Mouse (Mus musculus) thymus, postnatal 36 days (tissue): ENCODE data around the gene Pcif1.
"Not testable (repeated sequence)": the region's sequence is repeated elsewhere in the genome, so short reads cannot be mapped to it uniquely, and the experiment has no call there.

Experiments
- DNase-seq, 2 experiments: peaks; one replicate each; pipeline ENCODE4 v3.0.0; 2022; ENCODE audit warnings: mixed read lengths in 2 of 2

Pcif1 gene

DNA sequence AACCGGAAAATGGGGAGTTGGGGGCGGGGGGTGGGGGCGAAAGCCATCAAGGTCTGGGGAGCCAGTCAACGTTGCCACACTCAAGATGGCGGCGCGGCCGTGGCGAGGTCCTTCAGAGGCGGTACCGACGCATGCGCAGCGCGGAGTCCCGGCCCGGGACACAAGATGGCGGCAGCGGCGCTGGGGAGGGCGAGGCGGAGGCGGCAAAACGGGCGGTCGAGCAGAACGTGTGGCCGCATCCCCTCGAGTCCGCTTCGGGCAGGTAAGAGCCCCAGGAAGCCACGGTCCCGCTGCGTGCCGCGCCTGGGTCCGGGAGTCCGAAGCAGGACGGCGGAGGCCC, at the start of gene Pcif1:
TSS of gene Pcif1 (plus strand) at position 77 of the 340 bp plus-strand sequence.
- peak; percentile 93 to 96 for DNase-seq

- no peak for DNase-seq
Observed at GRCm38 (mm10) chr2:164831029-164831428, 48.1 kb upstream of the Pcif1 start.

DNA sequence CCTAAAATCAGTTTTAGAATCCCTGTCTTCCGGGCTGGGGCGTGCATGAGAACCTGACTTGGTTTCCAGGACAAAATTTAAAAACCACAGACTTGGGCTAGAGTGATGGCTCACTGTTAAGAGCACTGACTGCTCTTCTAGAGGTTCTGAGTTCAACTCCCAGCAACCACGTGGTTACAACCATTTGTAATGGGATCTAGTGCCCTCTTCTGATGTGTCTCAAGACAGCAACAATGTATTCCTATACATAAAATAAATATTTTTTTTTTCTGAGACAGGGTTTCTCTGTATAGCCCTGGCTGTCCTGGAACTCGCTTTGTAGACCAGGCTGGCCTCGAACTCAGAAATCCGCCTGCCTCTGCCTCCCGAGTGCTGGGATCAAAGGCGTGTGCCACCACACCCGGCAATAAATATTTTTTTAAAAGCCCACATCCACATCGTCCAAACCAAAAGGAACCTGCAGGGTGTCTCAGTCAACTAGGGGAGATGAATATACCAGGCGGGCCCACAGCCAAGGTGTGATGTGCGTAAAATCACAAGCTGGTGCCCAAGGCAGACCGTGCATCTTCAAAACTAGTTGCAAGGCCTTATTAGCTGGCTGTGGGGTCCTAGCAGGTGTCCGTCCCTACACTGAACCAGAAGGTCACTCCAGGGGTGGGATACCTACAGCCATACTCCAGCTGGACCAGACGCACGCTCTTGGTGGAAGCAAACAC, 46.9 kb upstream of the Pcif1 start:
- no peak for DNase-seq

DNA sequence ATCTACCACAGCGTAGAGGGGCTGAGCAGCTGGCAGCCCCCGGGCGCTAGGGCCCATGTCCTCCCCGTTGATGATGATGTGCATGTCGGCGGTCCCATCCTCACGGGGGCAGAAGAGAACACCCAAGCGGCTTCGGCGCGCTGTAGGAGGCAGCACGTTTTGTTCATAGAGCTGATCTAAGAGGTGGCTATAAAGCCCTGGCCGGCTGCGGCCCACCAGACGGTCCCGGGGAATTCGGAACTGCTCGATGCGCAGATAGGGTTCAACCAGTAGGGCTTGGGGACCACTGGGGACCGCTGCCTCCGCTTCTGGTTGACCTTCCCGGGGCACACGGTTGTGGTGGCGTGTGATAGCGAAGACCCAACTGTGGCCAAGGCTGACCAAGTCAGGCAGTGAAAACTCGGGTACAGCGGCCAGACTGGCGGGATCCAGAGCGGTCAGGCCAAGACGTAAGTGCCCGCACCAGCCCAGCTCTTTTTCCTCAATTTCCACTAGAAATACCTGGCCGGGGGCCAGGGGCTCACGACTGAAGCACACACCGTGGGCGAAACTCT, 46.3 kb upstream of the Pcif1 start, which contains the start of gene Ctsa:
TSS of gene Ctsa (plus strand) at position 126 of the 554 bp plus-strand sequence.
- peak; percentile 82 for DNase-seq

DNA sequence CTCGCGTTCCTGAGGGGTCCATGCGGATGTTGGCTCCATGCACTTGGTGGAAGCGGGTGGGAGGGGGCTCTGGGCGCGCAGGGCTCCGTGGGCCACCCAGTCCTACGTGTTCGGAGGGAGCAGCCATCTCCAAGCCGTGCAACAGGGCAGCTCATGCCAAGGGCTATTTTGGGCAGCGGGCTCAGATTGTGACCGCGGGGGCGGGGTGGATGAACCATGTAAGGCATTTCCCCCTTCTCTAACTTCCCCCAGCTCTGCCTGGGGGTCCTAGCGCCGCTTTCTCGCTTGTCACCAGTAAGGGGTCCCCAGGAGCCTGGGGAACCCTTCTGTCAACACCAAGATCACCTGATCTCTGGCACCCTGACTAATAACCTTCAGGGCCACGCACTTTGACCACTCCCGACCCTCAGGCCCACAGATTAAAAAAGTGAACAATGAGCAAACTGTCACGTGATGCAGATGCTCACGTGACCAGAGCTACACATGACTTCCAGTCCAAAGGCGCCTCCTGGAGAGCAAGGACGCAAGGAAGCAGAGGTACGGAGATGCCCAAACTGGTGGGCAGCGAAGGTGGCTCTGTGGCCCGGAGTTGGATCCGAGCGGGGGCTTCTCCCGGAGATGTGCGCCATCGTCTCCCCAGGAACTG, 45.7 kb upstream of the Pcif1 start, which contains the start of gene Neurl2:
TSS of gene Neurl2 (minus strand) at position 143 of the 646 bp plus-strand sequence.
- DNase-seq, result peak; percentile 84 to 86

DNA sequence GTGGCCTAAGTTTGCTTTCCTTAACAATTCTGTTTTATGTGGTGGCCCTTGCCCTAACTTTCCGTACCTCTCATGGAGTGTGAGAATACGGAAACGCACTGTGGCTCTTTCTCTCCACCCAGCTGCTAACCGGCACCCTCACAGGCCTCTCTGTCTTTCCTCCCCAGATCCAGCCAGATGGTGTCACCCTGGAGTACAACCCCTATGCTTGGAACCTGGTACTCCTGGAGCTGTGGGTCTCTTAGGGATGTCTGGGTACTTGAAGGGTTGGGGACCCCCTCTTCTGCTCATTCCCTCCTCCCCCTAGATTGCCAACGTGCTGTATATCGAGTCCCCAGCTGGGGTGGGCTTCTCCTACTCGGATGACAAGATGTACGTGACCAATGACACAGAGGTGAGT, 44.6 kb upstream of the Pcif1 start:
- peak; percentile 41 to 57 for DNase-seq

GRCm38 (mm10) chr2:164835164-164835563, 43.9 kb upstream of the Pcif1 start:
- no peak for DNase-seq

DNA sequence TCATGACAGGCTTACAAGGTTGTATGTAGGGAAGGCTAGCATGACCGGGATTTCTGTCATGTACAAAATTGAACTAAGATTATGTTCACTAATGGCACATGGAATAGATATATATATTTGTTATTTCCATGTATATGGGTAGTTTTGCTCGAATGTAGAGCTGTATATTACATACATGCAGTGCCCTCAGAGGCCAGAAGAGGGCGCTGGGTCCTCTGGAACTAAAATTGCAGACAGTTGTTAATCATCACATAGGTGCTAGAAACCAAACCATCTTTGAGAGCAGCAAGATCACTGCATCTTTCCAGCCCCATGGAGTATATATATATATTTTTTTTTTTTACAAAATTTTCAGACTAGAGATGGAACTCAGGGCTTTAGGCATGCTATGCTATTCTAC, 33.3 kb upstream of the Pcif1 start:
- peak in 1 of 2 experiments; percentile 32 for DNase-seq

GRCm38 (mm10) chr2:164850061-164850460, 29.0 kb upstream of the Pcif1 start:
- DNase-seq, result peak; percentile 28 to 47

- DNase-seq, result not testable (repeated sequence)
Observed at GRCm38 (mm10) chr2:164855572-164855971, 23.5 kb upstream of the Pcif1 start.

DNA sequence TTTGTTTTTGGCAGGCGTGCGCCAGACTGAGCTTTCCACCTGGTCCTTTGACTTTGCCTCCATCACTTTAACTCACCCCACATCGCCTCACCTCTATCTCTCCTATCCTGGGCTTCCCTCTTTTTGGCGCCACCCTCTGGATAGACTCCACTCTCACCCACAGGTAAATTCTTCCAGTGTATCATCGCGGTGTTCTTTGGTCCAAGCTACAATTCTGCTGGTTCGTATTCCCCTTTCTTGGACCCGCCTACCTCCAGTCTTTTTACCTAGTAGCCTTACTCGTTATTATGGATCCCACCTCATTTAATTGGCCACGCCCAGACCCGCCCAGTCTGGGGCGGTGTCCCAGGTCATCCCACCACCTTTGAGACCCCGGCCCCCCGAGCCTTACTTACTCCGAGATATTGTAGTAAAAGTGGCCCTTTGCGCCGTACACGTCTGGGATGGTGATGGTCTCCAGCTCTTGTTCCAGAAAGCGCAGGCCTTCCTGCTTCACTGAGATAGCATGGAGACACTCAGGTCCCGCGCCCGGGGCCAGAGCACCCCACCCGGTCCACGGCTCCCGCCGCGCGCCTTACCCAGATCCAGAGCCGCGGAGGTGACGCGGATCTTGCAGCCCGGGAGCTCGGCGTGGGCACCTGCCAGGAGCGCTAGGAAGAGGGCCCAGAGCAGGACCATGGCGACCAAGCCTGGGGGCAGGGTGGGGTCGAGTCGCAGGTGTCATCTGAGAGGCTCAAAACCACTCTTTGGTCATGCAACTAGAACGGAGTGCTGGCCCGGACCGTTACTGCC, 22.6 kb upstream of the Pcif1 start:
- no peak for DNase-seq

DNA sequence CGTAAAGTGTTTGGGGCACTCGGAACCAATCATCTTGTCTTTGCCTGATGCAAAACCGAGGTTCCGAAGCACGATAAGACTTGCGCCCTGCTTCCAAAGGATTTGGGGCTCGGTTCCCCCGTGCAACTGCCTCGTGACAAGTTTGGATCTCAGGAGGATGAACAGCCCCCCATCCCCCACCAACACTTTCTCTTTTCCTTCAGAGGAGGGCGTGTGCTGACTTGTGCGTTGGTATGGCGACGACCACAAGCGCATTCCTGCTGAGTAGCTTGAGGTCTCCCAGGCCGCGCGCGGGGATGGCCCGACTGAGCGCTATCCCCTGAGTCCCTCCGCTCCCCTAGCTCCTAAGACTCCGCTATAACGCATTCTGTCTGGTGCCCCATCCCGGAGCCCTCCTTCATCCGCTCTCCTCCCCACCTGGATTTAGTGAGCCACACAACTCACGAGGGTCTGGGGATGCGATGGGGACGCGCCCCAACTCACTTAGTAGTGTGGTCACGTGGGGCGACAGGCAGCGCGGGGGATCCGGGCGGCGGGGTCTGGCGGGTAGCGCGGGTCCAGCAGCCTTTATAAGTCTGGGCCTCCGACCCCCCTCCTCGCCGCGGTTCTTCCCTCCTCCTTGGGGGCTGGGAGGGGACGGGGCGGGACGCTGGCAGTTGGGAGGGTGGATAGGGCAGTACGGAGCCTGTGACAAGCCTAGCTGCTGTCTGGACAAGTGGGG, 21.8 kb upstream of the Pcif1 start, which contains the start of gene Pltp:
TSS of gene Pltp (minus strand) at position 611 of the 721 bp plus-strand sequence.
- DNase-seq, result peak in 1 of 2 experiments; percentile 21

GRCm38 (mm10) chr2:164857842-164858553, 21.1 kb upstream of the Pcif1 start:
- DNase-seq, result no peak

DNA sequence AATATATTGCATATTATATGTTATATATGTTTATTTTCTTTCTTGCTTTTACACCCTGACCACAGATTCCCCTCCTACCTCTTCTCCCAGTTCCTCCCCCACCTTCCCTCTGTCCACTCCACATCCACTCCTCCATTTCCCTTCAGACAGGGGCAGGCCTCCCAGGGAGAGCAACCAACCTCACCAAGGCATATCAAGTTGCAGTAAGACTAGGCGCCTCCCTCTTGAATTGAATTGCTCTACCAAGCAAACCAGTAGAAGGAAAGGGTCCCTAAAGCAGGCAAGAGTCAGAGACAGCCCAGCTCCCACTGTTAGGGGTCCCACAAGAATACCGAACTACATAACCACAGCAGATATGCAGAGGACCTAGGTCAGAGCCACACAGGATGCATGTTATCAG, 19.9 kb upstream of the Pcif1 start:
- no peak for DNase-seq

DNA sequence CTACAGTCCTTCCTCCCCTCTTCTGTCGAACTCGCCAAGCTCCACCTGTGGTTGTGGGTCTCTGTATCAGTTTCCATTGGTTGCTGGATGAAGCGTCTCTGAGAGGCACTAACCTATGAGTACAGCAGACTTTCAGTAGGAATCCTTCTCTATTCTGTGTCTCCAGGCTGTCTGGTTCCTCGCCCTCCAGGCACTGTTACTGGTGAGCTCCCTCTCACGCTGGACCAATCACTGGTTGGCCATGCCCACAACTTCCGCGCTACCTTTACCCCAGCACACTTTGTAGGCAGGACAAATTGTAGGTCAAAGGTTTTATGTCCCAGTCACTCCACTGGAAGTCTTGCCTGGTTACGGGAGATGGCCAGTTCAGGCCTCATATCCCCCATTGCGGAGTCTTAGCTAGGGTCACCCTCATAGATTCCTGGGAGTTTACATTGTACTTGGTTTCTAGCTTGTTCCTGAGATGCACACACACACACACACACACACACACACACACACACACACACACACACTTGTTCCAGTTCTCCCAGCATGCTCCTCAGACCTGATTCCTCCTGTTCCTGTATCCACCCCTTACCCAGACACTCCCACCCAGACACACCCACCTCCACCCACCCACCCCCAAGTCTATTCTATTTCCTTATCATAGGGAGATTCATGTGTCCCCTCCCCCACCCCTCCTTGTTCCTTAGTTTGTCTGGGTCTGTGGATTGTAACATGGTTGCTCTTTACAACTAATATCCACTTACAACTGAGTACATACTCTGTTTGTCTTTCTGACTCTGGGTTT, 19.3 kb upstream of the Pcif1 start:
- no peak for DNase-seq

DNA sequence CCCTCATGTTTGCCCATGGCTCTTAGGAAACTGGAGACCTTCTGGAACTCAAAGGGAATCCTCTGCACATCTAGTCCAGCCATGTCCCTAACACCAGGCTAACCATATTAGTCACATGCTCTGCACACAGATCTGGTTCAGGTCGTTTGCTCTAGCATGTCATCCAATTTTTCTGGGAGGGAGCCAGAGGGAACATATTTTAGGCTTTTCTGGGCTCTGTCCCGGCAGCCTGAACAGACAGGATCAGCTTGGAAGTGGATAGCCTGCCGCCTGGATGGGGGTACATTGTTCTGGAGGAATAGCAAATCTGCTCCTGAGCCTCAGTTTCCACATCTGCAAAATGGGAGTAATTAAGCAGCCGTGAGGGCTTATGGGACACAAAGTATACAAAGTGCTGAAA, 18.0 kb upstream of the Pcif1 start:
- DNase-seq, result no peak

DNA sequence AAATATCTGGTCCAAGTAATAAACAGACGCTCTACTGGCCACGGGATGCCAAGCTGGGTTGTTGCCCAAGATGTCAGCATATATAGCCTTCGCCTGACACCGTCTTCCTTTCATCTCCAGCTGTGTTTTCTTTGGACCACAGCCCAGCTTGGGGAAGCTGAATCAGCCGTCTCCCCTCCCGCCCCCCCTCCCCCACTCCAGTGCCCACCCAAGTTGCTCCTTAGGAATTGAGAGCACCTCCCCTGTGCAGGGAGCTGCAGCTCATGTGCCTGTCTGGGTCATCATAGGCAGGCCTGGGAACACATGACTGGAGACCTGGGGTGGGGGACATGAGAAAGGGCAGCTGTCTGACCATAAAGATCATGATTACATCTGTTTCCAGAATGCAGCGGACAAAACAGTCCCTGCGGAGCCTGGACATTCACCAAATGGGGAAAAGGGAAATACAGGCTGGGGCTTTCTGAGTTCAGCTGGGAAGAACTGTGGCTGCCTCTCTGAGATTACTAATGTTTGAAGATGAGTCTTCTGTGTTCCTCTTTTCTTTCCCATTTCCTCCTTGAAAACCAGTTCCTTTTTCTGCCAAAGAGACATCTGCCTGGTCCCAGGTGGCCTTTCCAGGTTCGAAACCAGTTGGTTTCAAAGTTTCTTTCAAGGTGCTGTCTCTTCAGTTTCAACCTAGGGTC, 16.8 kb upstream of the Pcif1 start:
- DNase-seq, result no peak

GRCm38 (mm10) chr2:164863411-164863810, 15.7 kb upstream of the Pcif1 start:
- DNase-seq, result not testable (repeated sequence)

DNA sequence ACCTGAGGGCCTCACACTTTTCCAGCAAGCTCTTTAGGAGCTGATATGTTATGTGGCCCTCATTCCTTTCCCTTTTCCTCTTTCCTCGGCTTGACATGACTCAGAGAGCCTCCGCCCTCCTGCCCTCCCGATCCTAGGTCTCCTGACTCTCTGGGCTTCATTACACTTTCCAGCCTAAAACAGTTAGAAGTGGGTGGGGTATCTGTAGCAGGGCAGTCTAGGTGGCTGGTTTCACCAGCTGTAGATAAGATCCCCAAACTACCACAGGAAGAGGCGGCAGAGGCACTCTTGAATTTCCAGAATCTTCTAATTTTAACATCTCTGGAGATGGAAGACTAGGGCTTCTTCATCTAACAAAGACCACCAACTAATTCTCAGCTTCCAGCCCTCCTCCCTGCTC, 14.5 kb upstream of the Pcif1 start:
- DNase-seq, result no peak
